ENCODE assay signal across 11 mouse cellular contexts in genomic region chr11:106555805-106556615, GRCm38 (mm10). TPM values are rescaled to one million over a fixed set of nuclear protein-coding genes. Genes with fewer than 3 reads are reported as not detected.
A peak's percentile ranks its signal among the peaks of the same experiment; 100 is the strongest.
DNase-seq lines count a peak whose midpoint lies in the region; ATAC-seq lines count a peak whose summit lies in the region.
"Had no signal": no experiment of that assay in that cellular context is flagged by ENCODE, and none has a peak within 500 bp of the region (broad histone marks: within the 10 kb centered on the region; RNA-seq: fewer than 3 reads in every experiment).

No protein-coding gene starts in this region.

- no peak overlapping the region for H3K4me2 ChIP-seq in heart, embryonic 16.5 days (ENCODE audit: low read depth, low read length)
- no peak overlapping the region for H3K4me2 ChIP-seq in limb, embryonic 12.5 days
- H3K4me2 ChIP-seq in stomach, embryonic 16.5 days (ENCODE audit: low read depth, low read length) = no peak overlapping the region
- H3K4me2 ChIP-seq: midbrain, embryonic 11.5 days had no signal

- intact Hi-C loops in heart, postnatal 36 days (cut with DNase I) = no loop called here

- H3K9me3 ChIP-seq in heart, embryonic 16.5 days (replicated peaks; ENCODE audit: control insufficient read depth, low read length) = no peaks in the 10 kb centered on the region
- no peaks in the 10 kb centered on the region for H3K9me3 ChIP-seq in limb, embryonic 12.5 days
- no peaks in the 10 kb centered on the region for H3K9me3 ChIP-seq in stomach, embryonic 16.5 days (replicated peaks; ENCODE audit: control insufficient read depth, low read length)

- peaks cover 27% of the 10 kb centered on the region for H3K4me1 ChIP-seq in heart, embryonic 16.5 days (ENCODE audit: control insufficient read depth, insufficient read depth, low read length)
- peaks cover 29% of the 10 kb centered on the region for H3K4me1 ChIP-seq in limb, embryonic 12.5 days (replicated peaks)
- 0 out of 2 replicates have a peak, but pooled peaks cover 5% of the 10 kb centered on the region for H3K4me1 ChIP-seq in stomach, embryonic 16.5 days (ENCODE audit: control insufficient read depth, insufficient read depth, low read length)

- 38% methylated on average over 10 of the region's 10 CpGs for WGBS in heart, embryonic 16.5 days
- 43% methylated on average over 10 of the region's 10 CpGs for WGBS in limb, embryonic 12.5 days
- 35% methylated on average over 10 of the region's 10 CpGs for WGBS in stomach, embryonic 16.5 days

- peak overlapping the region; percentile 56 for H3K27ac ChIP-seq in heart, embryonic 16.5 days (ENCODE audit: low read length)
- H3K27ac ChIP-seq in limb, embryonic 12.5 days = peak overlapping the region; percentile 74
- H3K27ac ChIP-seq in stomach, embryonic 16.5 days (ENCODE audit: low read length) = peak overlapping the region; percentile 46; the same call in 1 of the 2 replicates

- no peaks in the 10 kb centered on the region for H3K36me3 ChIP-seq in heart, embryonic 16.5 days (ENCODE audit: control insufficient read depth, insufficient read depth)
- no peaks in the 10 kb centered on the region for H3K36me3 ChIP-seq in limb, embryonic 12.5 days
- no peaks in the 10 kb centered on the region for H3K36me3 ChIP-seq in stomach, embryonic 16.5 days (ENCODE audit: control insufficient read depth, insufficient read depth, low read length)

- no peak for DNase-seq in heart, postnatal 36 days
- no peak for DNase-seq in layer of hippocampus, adult 9-11 months
- no peak for DNase-seq in urinary bladder, postnatal 4 days (ENCODE audit: low spot score in 2 of 2)
- DNase-seq in left cerebral cortex, adult 18-20 months (ENCODE audit: low spot score in 2 of 2) = no peak
- DNase-seq: cerebellum, postnatal 36 days; gastrocnemius, postnatal 25 days had no signal

- no peaks in the 10 kb centered on the region for H3K27me3 ChIP-seq in heart, embryonic 16.5 days (ENCODE audit: control insufficient read depth, insufficient read depth, low read length)
- no peaks in the 10 kb centered on the region for H3K27me3 ChIP-seq in limb, embryonic 12.5 days
- H3K27me3 ChIP-seq in stomach, embryonic 16.5 days (ENCODE audit: control insufficient read depth, insufficient read depth, low read length) = no peaks in the 10 kb centered on the region

- no peak overlapping the region for H3K9ac ChIP-seq in heart, embryonic 16.5 days (ENCODE audit: low read length)
- H3K9ac ChIP-seq in limb, embryonic 12.5 days (replicated peaks) = 0 out of 2 replicates have a peak overlapping the region, but pooled peaks have one; percentile 27
- H3K9ac ChIP-seq in stomach, embryonic 16.5 days (ENCODE audit: low read length) = 0 out of 2 replicates have a peak overlapping the region, but pooled peaks have one; percentile 8

- H3K4me3 ChIP-seq in heart, embryonic 16.5 days (ENCODE audit: low read length) = no peak overlapping the region
- no peak overlapping the region for H3K4me3 ChIP-seq in limb, embryonic 12.5 days (replicated peaks)
- no peak overlapping the region for H3K4me3 ChIP-seq in stomach, embryonic 16.5 days (replicated peaks; ENCODE audit: low read length)

- peak; percentile 39; the same call in 1 of the 2 replicates for ATAC-seq in heart, embryonic 16.5 days (replicated peaks; ENCODE audit: extremely low read depth, insufficient read depth, low FRiP score)
- 0 out of 2 replicates have a peak, but pooled peaks have one; percentile 10 for ATAC-seq in granulocyte monocyte progenitor cell, adult 5-6 weeks (replicated peaks; ENCODE audit: poor library complexity, severe bottlenecking)
- ATAC-seq in limb, embryonic 12.5 days (ENCODE audit: insufficient number of reproducible peaks, insufficient read depth, low FRiP score, low TSS enrichment, low read depth) = peak; percentile 47; the same call in 1 of the 2 replicates
- peak; percentile 66; the same call in 1 of the 2 replicates for ATAC-seq in stomach, embryonic 16.5 days (ENCODE audit: insufficient read depth, low FRiP score)

RNA-seq across cellular contexts. Expression of gene Tex2, which starts 57.2 kb away (rescaled TPM):
- polyA plus RNA-seq in heart, embryonic 16.5 days (2015; fragmentation: Nextera tagmentation; extraction: Ambion mirVana) = 14.2 and 15.0 TPM in 2 replicates
- 10 to 100 TPM; 40.1 to 42.1 TPM for total RNA-seq in heart, postnatal 36 days (2021)
- total RNA-seq in granulocyte monocyte progenitor cell, adult 5-6 weeks (2014; fragmentation: Nextera tagmentation) = 73.6 and 80.2 TPM in 2 replicates
- 77.5 and 84.3 TPM in 2 replicates for total RNA-seq in granulocyte monocyte progenitor cell, adult 5-6 weeks (2017)
- 7.8 and 8.1 TPM in 2 replicates for polyA plus RNA-seq in limb, embryonic 12.5 days (2016; fragmentation: Nextera tagmentation; extraction: Ambion mirVana)
- polyA plus RNA-seq in stomach, embryonic 16.5 days (2015; fragmentation: Nextera tagmentation; extraction: Ambion mirVana) = 13.1 and 15.2 TPM in 2 replicates
- 100 to 1,000 TPM; 116 to 121 TPM for total RNA-seq in left cerebral cortex, adult 18-20 months (2021)

Comparison
In these comparisons a context has a peak if more than half of its experiments do, and no peak if none do; other contexts are left out.
1. ATAC-seq: peak in every context shown above with its lines; median percentile 66 in stomach, embryonic 16.5 days; 47 in limb, embryonic 12.5 days; 39 in heart, embryonic 16.5 days; 10 in granulocyte monocyte progenitor cell, adult 5-6 weeks.